Mouse (Mus musculus): ENCODE measurements around the gene AL732309.1.

DNA sequence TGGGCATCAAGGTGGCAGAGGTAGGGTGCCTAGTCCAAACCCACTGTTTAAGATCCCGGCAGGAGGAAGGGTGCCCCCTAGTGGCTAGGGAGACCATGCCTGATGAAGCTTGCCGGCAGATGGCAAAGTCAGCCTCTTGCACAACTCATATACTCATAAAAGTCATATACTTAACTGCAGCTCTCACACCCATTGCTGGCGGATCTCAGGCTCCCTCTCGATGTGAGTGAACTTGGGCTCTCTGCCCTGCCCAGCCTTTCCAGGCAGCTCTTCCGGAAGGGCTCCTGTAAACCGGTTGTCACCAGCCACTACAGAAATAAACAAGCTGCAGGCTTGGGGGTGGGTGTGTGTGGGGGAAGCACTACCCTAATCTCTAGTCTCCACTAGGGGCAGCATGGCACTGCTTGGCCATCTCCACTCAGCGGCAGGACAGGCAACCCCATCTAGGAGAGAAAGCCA, 18.2 kb downstream of the AL732309.1 start:
- peak; percentile 89 for TF ChIP-seq CTCF (IDR thresholded peaks at IDR 0.05; ENCODE audit: low read depth, low read length)
- peak; percentile 22 for TF ChIP-seq POLR2A (IDR thresholded peaks at IDR 0.05; ENCODE audit: insufficient read depth, low read length)
